Mouse (Mus musculus): Measurements from ENCODE around the gene Nup188.

The Nup188 gene

GRCm38 (mm10) chr2:30285416-30286181, 598 bp upstream of the Nup188 start:
- no peak for DNase-seq

GRCm38 (mm10) chr2:30287027-30287373, 803 bp downstream of the Nup188 start:
- peak in 1 of 2 experiments; percentile 43 for DNase-seq

GRCm38 (mm10) chr2:30299525-30299924, 13.3 kb downstream of the Nup188 start:
- DNase-seq, result peak in 1 of 2 experiments; percentile 18

GRCm38 (mm10) chr2:30299966-30300365, 13.8 kb downstream of the Nup188 start:
- DNase-seq, result no peak

GRCm38 (mm10) chr2:30306087-30306486, 19.9 kb downstream of the Nup188 start:
- DNase-seq, result no peak

DNA sequence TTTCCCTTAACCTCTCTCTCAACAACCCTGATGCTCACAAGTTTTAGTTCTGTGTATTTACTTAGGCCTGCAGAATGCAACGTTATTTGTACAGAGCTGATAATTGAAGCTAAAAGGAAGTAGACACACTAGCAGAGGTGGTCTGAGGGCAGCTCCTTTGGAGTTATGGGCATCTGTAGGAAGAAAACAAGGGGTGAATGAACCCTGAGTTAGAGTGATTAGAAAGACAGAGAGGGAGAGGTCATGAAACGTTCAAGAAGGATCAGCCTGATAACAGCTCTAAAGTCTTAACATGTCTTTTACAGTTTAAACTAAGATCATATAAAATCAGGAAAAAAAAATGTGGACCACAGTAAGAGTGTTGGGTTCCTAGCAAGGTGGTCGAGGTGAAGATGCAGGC, 23.2 kb downstream of the Nup188 start:
- no peak for DNase-seq

GRCm38 (mm10) chr2:30311481-30311880, 25.3 kb downstream of the Nup188 start:
- DNase-seq, result no peak

DNA sequence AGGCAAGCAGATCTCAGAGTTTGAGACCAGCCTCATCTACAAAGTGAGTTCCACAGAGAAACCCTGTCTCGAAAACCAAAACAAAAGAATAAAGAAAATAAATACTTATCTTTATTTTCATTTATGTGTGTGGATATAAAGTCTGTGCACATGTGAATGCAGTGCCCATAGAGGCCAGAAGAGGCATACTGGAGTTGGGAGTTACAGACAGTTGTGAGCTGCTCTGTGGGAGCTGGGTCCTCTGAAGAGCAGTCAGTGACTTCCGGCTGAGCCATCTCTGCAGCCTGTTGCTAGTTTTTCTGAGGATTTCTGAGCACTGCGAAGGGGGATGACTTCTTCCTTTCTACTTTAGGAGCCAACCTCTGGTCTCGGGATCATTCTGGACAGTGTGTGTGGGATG, 29.9 kb downstream of the Nup188 start:
- DNase-seq, result no peak

DNA sequence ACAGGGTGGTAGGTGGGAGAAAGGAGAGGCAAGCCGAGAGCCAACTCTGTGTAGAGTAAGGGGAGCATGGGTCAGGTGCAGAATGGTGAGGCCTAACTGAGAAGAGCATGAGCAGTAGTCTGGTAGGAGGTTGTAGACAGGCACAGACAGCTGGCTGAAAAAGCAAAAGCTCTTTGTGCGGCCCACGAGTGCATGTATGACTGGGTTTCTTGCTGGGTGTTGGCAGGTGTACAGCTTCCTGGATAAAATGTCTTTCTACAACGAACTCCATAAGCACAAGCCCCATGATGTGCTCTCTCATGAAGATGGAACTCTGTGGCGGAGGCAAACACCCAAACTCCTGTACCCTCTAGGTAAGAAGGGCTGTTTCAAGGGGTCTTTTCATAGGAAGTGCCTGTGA, 30.8 kb downstream of the Nup188 start:
- no peak for DNase-seq

DNA sequence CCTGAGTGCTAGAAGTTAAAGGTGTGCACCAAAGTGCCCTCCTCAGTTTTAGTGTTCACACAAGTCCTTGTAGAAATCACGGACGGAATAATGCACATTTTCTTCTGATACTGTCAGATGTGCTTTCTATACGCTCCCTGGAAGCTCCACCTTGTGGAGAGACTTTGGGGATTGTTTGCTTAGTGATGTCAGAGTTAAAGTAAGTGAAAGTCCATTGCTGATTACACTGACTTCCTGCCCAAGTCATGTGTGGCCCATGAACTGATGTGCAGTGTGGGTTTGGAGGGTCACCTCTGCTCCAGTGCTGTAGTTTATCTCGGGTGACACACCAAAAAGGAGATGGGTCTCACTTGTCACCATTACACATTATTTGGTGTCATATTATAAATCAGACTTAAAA, 33.1 kb downstream of the Nup188 start:
- DNase-seq, result no peak

- no peak for DNase-seq
Observed at GRCm38 (mm10) chr2:30323111-30323510, 36.9 kb downstream of the Nup188 start.

DNA sequence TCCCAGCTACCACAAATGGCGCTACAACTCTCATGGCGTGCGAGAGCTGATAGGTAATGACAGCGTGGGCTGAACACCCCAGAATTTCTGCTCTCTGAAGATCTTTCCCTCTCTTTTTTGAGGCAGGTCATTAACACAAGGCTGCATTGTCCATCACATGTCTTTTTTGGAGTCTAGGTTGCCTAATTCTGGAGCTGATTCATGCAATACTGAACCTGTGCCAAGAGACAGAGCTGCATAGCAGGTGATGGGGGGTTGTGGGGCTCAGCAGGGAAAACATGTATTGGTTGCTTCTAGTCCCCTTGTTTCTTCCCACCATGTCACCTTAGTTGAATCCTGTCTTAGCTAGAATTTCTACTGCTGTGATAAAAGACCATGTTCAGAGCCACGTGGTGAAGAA, 39.1 kb downstream of the Nup188 start:
- no peak for DNase-seq

GRCm38 (mm10) chr2:30327276-30327675, 41.1 kb downstream of the Nup188 start:
- DNase-seq, result peak in 1 of 2 experiments; percentile 51

- DNase-seq, result no peak
Observed at GRCm38 (mm10) chr2:30328791-30329190, 42.6 kb downstream of the Nup188 start.

- no peak for DNase-seq
Observed at GRCm38 (mm10) chr2:30335324-30335723, 49.1 kb downstream of the Nup188 start.

DNA sequence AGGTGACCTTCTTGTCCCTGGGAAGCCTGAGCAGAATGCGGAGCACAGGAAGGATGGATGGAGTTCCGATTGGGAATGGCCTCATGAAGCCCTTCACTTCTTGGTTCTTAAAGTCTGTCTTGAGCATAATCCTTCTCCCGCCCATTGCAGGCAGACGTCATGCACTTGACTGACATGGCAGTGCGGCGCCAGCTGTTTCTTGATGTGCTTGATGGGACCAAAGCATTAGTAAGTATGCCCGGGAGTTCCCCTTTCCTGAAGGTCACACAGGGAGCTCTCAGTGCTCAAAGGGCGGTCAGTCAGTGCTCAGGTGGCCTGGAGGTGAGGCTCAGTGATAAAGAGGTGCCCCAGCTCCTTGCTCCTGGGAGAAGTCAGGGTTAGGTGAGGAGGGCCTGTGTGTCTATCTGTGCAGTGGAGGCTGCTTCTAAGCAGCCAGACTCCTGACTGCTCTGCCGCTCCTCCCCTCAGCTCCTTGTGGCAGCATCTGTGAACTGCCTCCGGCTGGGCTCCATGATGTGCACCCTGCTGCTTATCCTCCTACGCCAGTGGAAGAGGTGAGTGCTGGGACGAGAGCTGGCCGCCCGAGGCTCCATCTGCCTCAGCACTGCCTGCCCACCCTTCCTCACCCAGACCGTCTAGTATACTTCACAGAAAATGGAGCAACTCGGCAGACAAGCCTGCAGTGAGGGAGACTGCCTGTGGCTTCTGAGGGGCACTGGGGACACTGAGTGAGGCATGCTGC, 50.1 kb downstream of the Nup188 start:
- DNase-seq, result peak; percentile 46 to 56

DNA sequence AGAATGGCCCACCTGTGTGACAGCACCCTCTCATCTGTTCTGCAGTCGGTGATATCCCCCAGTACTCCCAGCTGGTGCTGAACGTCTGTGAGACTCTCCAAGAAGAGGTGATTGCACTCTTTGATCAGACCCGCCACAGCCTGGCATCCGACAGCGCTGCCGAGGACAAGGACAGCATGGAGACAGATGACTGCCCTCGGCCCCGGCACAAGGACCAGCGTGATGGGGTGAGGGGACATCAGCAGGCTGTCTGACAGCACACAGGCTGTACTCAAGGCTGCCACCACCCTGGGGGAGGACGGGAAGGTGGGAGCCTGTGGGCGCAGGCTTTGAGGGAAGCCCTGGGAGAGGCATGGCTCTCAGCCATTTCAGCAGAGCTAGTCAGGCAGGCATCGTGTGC, 51.0 kb downstream of the Nup188 start:
- peak in 1 of 2 experiments; percentile 31 for DNase-seq

DNA sequence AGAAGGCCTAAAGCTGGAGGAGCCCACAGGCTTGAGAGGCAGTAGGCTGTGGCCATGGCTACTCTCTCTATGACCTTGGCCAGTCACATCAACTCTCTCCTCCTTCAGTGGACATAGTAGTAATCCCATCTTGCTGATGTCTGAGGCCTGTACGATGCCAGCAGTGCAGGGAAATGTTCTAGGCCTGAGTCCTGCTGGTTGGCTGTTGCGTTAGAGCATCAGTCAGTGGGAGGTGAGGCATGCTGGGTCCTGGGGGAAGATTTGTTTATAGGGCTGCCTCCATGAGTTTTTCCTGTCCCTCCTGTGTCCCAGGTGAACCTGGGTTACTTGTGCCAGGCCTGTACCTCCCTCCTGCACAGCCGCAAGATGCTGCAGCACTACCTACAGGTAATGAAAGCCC, 55.9 kb downstream of the Nup188 start:
- DNase-seq, result no peak

GRCm38 (mm10) chr2:30342544-30342943, 56.3 kb downstream of the Nup188 start:
- DNase-seq, result peak; percentile 74 to 79

DNA sequence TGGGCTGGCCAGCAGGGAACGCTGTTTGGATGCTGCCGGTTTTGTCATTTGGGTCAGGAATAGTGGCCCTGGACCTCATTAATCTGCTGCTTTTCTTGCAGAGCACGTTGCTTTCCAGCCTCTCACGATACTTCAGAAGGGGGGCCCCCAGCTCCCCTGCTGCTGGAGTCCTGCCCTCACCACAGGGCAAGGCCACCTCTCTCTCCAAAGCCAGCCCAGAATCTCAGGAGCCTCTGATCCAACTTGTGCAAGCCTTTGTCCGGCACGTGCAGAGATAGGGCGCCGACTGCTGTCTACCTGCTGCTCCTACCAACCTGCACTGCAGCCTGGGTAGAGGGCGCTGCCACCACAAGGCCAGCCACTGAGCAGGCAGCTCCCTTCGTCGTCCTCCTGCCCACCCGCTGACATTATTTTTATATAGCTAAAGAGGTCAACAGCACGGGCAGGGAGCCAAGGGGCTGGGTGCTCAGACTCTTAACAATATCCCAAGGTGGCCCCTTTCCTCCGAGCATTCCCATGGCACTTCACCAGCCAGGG, 57.5 kb downstream of the Nup188 start:
- DNase-seq, result peak; percentile 67 to 70

DNA sequence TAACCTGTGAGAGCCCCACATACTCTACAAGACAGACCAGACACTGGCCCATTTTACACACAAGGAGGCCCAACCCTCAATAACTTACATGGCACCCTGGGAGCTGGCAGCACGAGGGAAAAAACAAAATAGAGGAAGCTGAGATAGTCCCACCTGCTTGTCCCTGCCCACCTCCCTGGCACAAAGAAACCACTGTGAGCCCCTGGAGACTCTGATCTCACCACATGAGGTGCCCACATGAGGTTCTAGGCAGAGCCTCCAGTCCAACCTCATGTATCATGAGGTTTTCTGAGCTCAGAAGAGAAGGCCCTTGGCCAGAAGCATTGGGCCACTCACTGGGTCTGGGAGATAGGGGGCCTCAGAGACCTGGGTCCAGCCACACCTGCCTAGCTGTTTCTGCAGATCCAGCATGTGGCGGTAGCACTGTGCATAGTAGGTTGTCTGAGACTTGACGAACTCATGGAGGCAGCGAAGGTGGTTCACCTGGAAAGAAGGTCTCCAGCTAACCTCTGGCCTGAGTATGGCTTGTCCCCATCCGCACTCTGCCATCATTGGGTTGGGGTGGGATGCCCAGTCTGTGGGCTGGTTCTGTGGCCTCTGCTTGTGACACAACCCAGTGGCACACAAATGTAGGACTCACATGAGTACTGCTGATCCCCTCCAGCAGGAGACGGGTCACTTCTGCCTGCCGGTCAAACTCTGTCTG, 59.9 kb downstream of the Nup188 start:
- DNase-seq, result no peak

DNA sequence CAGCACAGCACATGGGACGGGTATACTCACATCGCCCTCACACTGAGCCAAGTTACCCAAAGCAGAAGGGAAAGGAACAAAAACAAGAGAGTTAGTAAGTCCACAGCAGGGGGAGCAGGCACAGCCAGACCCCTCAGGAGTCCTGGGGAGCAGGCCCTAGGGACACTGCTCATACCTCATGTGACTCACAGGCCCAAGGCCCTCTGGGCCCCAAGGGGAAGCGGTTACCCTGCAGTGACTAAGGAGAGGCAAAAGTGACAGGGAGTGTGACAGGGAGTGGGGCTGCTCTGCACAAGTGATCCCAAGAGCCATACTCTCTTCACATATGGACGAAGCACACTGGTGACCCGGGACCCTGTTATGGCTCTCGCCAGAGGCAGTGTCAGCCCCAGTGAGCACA, 63.0 kb downstream of the Nup188 start:
- DNase-seq, result no peak

DNA sequence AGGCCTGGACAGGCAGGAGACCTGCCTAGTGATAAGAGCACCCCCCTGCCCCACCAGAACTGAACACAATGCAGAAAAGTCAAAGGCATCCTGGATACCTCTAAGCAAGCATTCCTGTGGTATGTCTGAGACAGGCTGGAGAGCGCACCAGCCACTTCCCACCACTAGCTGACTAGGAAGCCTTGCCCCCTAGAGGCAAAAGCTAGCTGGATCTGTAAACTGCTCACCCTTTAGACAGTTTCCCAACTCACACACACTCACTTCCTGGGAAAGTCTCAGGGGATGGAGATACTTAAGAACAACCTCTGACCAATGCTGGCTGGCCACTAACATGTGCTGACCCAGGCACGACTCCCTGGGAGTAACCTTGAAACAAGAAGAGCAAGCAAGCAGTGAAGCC, 65.0 kb downstream of the Nup188 start:
- no peak for DNase-seq

Data from cerebellum, postnatal 25 days (tissue).